Mouse (Mus musculus) left cerebral cortex, postnatal 25 days (tissue): ENCODE data around the gene Cdan1. TPM values are rescaled to one million over a fixed set of nuclear protein-coding genes. Genes with fewer than 3 reads are reported as not detected.

Experiments used
- DNase-seq, 2 experiments: peaks; one replicate each; pipeline ENCODE4 v3.0.0; 2022; ENCODE audit warnings: low spot score in 2 of 2, mixed read lengths in 1 of 2
- intact Hi-C: fragments of 180-260 bp; cut with DNase I; formaldehyde crosslinking; loops from one replicate; pipeline ENCODE4 v1.15.1; 2025
- total RNA-seq, 2 experiments: library from RNA; stranded (reverse); gene quantifications; 2 replicates each; pipeline ENCODE4 v1.2.3; 2021

Gene Cdan1
- 10 to 100 TPM; 24.1 to 26.6 TPM for total RNA-seq

GRCm38 (mm10) chr2:120849449-120850423 lies at the start of gene Cdan1:
Gene Cdan1, minus strand, starts transcription at chr2:120850128.
- intact Hi-C loops = loop anchor here (2.0 kb wide), 1 partner anchor 119 kb away; no protein-coding TSS in a partner anchor
- peak; percentile 47 to 56 for DNase-seq

GRCm38 (mm10) chr2:120896361-120896760 lies 46.4 kb upstream of the Cdan1 start:
- no peak for DNase-seq

GRCm38 (mm10) chr2:120887601-120888000 lies 37.7 kb upstream of the Cdan1 start:
- intact Hi-C loops = no loop called here
- DNase-seq = no peak

More at GRCm38 (mm10) chr2:120896361-120896760, 46.4 kb upstream of the Cdan1 start:
- intact Hi-C loops = loop anchor here (10.0 kb wide), 1 partner anchor 258 kb away; no protein-coding TSS in a partner anchor

GRCm38 (mm10) chr2:120873192-120873591 lies 23.3 kb upstream of the Cdan1 start:
- peak in 1 of 2 experiments; percentile 60 for DNase-seq
- intact Hi-C loops = loop anchor here (5.0 kb wide), 1 partner anchor 101 kb away; no protein-coding TSS in a partner anchor

- intact Hi-C loops = loop anchor here (5.0 kb wide), 1 partner anchor 99 kb away; no protein-coding TSS in a partner anchor
- peak in 1 of 2 experiments; percentile 66 for DNase-seq
These were observed 21.8 kb upstream of the Cdan1 start for GRCm38 (mm10) chr2:120871447-120872336.

GRCm38 (mm10) chr2:120867336-120867735 lies 17.4 kb upstream of the Cdan1 start:
- DNase-seq = peak in 1 of 2 experiments; percentile 87
- intact Hi-C loops = no loop called here

GRCm38 (mm10) chr2:120866561-120866960 lies 16.6 kb upstream of the Cdan1 start:
- peak in 1 of 2 experiments; percentile 32 for DNase-seq
- intact Hi-C loops = no loop called here

GRCm38 (mm10) chr2:120863389-120863788 lies 13.5 kb upstream of the Cdan1 start:
- no peak for DNase-seq
- intact Hi-C loops = no loop called here

- intact Hi-C loops = no loop called here
- peak in 1 of 2 experiments; percentile 19 for DNase-seq
These were observed 10.8 kb upstream of the Cdan1 start for GRCm38 (mm10) chr2:120860699-120861098.

- DNase-seq = no peak
- intact Hi-C loops = no loop called here
These were observed 8.2 kb upstream of the Cdan1 start for GRCm38 (mm10) chr2:120858131-120858530.

- intact Hi-C loops = no loop called here
- no peak for DNase-seq
These were observed 3.2 kb upstream of the Cdan1 start for GRCm38 (mm10) chr2:120853151-120853550.

GRCm38 (mm10) chr2:120852626-120853025 lies 2.7 kb upstream of the Cdan1 start:
- intact Hi-C loops = no loop called here
- no peak for DNase-seq

- DNase-seq = peak; percentile 99
- intact Hi-C loops = loop anchor here (2.0 kb wide), 1 partner anchor 120 kb away; no protein-coding TSS in a partner anchor
These were observed 625 bp upstream of the Cdan1 start, which contains the start of gene Ttbk2 for GRCm38 (mm10) chr2:120850424-120851082. Gene Ttbk2, minus strand, starts transcription at chr2:120850604.

GRCm38 (mm10) chr2:120845280-120845679 lies 4.6 kb downstream of the Cdan1 start:
- DNase-seq = no peak
- intact Hi-C loops = no loop called here

GRCm38 (mm10) chr2:120843990-120844389 lies 5.9 kb downstream of the Cdan1 start:
- DNase-seq = no peak
- intact Hi-C loops = no loop called here

- intact Hi-C loops = no loop called here
These were observed 8.7 kb downstream of the Cdan1 start for GRCm38 (mm10) chr2:120841211-120841610.

GRCm38 (mm10) chr2:120835167-120835566 lies 14.8 kb downstream of the Cdan1 start:
- DNase-seq = no peak
- intact Hi-C loops = no loop called here

More at GRCm38 (mm10) chr2:120841211-120841610, 8.7 kb downstream of the Cdan1 start:
- DNase-seq = no peak

- intact Hi-C loops = no loop called here
These were observed 22.8 kb downstream of the Cdan1 start for GRCm38 (mm10) chr2:120826936-120827638.

More at GRCm38 (mm10) chr2:120826936-120827638, 22.8 kb downstream of the Cdan1 start:
- no peak for DNase-seq
